Mouse (Mus musculus) Patski (cell line): Measurements from ENCODE around the gene Cd68. TPM values are rescaled to one million over a fixed set of nuclear protein-coding genes. Genes with fewer than 3 reads are reported as not detected.

ENCODE experiments used
- ATAC-seq: fragments of 100-300 bp; one replicate; pipeline ENCODE4 v1.8.0; 2021
- CTCF ChIA-PET: fragments of 350-600 bp; sonication (Branson Sonifier 250); formaldehyde crosslinking; loops from one replicate; lab custom pipeline; 2022; ENCODE audit warnings: inconsistent platforms; lab: Charles Lee
- POLR2A ChIA-PET: fragments of 350-600 bp; sonication (Branson Sonifier 250); formaldehyde crosslinking; loops from one replicate; lab custom pipeline; 2022; ENCODE audit warnings: antibody characterized with exemption, inconsistent platforms; lab: Charles Lee
- DNase-seq: peaks from one replicate; pipeline ENCODE4 v3.0.0-alpha.2; 2011; ENCODE audit warnings: low read depth, low spot score
- H3K27me3 ChIP-seq: fragments of 371-371 bp; one replicate; pipeline ENCODE4 v1.5.1; 2021
- CTCF ChIP-seq: fragments of 100-300 bp; IDR thresholded peaks from one replicate; pipeline ENCODE4 v1.5.1; 2021
- in situ Hi-C: fragments of 300-500 bp; cut with MboI; formaldehyde crosslinking; loops from 3 replicates; pipeline ENCODE4 v1.11.1; 2018; ENCODE audit warnings: low pct_unique_long_range_greater_than_20kb, mixed read lengths
- polyA plus RNA-seq: library from polyadenylated mRNA; unstranded; gene quantifications from one replicate; pipeline ENCODE4 v1.2.3, GENCODE M21; 2021

Cd68 gene
- polyA plus RNA-seq, 1 experiment from 2014 or later, result 4.4 TPM

GRCm38 (mm10) chr11:69695361-69696181 lies 29.6 kb upstream of the Cd68 start, which contains the start of the genes Tnfsf12 and Tnfsfm13:
Gene Tnfsf12 (minus strand): TSS chr11:69695849.
Gene Tnfsfm13 (minus strand): TSS chr11:69696098.
- in situ Hi-C loops, result no loop called here
- POLR2A ChIA-PET, result interaction anchor here (1.2 kb wide), 1 partner anchor 62 kb away, joined by 3 read pairs; no protein-coding TSS in a partner anchor
- H3K27me3 ChIP-seq, result no peaks in the 10 kb centered on the region
- no peak for DNase-seq
- peak; percentile 46 for ATAC-seq
- no peak for TF ChIP-seq CTCF
- CTCF ChIA-PET, result no interaction called here

- no peak for ATAC-seq
- no peaks in the 10 kb centered on the region for H3K27me3 ChIP-seq
- no peak for TF ChIP-seq CTCF
- in situ Hi-C loops, result no loop called here
- DNase-seq, result no peak
- POLR2A ChIA-PET, result interaction anchor here (1.2 kb wide), 1 partner anchor 62 kb away, joined by 3 read pairs; no protein-coding TSS in a partner anchor
- CTCF ChIA-PET, result no interaction called here
These were observed 29.1 kb upstream of the Cd68 start for GRCm38 (mm10) chr11:69695046-69695360.

DNA sequence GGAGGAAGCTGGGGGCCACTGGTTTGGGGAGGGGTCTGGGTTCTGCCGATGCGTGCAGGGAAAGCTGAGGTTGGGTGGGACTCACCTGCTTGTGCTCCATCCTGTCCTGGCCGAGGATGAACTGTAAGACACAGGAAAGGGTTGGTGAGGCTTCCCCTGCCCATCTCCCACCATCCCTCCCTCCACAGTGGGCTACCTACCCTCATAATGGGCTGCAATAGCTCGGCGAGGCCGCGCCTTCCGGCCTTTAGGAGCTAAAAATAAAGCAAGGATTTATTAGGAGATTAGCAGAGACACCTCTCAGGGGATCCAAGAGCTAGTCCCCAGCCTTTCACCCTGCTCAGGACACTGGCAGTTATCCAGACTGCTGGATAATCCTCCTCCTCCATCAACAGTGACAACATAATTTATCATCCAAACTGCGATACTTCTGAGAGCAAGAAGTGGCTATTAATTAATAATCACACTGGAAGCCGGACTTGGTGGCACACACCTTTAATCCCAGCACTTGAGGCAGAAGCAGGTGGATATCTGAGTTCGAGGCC lies 27.5 kb upstream of the Cd68 start:
- in situ Hi-C loops, result no loop called here
- no peak for ATAC-seq
- DNase-seq, result no peak
- H3K27me3 ChIP-seq, result no peaks in the 10 kb centered on the region
- ChIA-PET CTCF (interaction anchor here (1.1 to 1.5 kb wide), 3 partner anchors 8 to 20 kb away, joined by 3 to 4 read pairs (median 3); partner anchors contain the start of gene Tnfsf13), POLR2A (interaction anchor here (0.5 to 1.4 kb wide), 3 partner anchors 12 to 21 kb away, joined by 3 to 8 read pairs (median 3); partner anchors contain the start of gene Senp3)
- no peak for TF ChIP-seq CTCF

DNA sequence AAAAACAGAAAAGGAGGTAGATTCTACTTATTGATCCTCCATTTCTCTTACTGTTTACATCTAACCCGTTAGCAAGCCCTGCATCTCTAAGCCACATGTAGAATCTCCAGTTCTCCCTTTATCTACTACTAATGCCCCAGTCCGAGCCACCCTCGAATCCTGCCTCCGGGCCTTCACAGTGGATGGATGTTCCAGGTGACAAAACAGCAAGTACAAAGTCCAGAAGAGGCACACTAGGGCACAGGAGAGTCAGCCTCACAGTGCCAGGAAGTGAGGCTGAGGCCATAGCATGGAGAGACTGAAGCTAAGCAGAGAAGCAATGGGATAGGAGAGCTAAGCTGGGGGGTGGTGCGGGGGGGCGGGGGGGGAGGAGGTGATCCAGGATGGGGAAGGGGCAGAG lies 26.9 kb upstream of the Cd68 start:
- DNase-seq, result no peak
- in situ Hi-C loops, result no loop called here
- no peak for TF ChIP-seq CTCF
- ChIA-PET POLR2A (interaction anchor here (0.5 to 1.2 kb wide), 2 partner anchors 11 to 21 kb away, joined by 3 read pairs; partner anchors contain the start of gene Senp3), CTCF (interaction anchor here (1.1 to 1.5 kb wide), 3 partner anchors 8 to 21 kb away, joined by 3 to 4 read pairs (median 3); partner anchors contain the start of gene Tnfsf13)
- ATAC-seq, result no peak
- no peaks in the 10 kb centered on the region for H3K27me3 ChIP-seq

DNA sequence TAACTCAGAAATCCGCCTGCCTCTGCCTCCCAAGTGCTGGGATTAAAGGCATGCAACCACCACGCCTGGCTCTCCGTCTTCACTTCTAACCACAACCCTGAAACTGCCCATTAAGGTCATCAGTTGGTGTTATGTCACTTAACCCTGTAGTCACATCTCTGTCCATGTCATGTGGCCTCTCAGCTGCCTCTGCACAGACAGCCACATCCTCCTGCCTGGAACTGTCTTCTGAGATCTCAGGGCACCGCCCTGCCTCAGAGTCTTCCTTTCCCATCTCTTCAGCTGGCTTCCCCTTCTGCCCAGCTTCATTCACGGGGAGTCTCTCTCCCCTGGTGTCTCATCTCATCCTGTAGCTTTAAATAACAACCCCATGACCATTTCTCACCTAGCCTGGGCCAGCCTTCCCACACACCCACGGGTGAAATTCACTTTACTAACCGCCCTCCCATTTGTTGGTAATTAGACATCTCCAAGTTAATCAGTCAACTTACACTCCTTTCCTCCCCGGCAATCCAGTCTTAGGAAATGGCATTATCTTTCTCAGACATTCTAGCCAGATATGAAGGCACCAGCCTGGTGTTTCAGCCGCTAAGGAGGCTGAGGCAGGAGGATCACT lies 26.4 kb upstream of the Cd68 start:
- ChIA-PET CTCF (no interaction called here), POLR2A (no interaction called here)
- no peak for TF ChIP-seq CTCF

GRCm38 (mm10) chr11:69689891-69690290 lies 23.9 kb upstream of the Cd68 start:
- ChIA-PET CTCF (no interaction called here), POLR2A (no interaction called here)
- no peak for TF ChIP-seq CTCF
- no peaks in the 10 kb centered on the region for H3K27me3 ChIP-seq
- in situ Hi-C loops, result no loop called here
- no peak for ATAC-seq
- DNase-seq, result no peak

More for the DNA sequence above, 26.4 kb upstream of the Cd68 start:
- no peaks in the 10 kb centered on the region for H3K27me3 ChIP-seq
- no peak for ATAC-seq
- DNase-seq, result no peak
- in situ Hi-C loops, result no loop called here

DNA sequence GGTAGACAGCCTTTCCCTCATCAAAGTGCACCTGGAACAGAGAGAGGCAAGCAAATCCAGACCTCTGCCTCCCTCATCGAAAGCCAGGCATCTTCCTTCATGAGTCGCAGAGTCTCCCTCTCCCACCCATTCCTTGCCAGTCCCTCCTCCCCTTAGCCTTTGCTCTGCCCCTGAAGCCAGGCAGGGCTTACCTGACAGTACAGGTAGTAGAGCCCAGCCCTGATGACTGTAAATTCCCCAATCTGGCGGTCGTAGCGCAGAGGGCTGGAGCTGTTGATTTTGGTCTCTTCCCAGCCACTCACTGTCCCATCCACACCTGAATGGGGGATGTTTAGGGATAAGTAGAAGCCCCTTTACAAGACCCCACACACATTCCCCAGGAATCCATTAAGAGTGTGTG lies 21.1 kb upstream of the Cd68 start:
- TF ChIP-seq CTCF, result no peak
- no peak for ATAC-seq
- POLR2A ChIA-PET, result no interaction called here
- in situ Hi-C loops, result no loop called here
- no peaks in the 10 kb centered on the region for H3K27me3 ChIP-seq
- DNase-seq, result no peak
- CTCF ChIA-PET, result interaction anchor here (1.7 to 6.2 kb wide), 2 partner anchors 20 to 29 kb away, joined by 5 to 51 read pairs; no protein-coding TSS in a partner anchor

DNA sequence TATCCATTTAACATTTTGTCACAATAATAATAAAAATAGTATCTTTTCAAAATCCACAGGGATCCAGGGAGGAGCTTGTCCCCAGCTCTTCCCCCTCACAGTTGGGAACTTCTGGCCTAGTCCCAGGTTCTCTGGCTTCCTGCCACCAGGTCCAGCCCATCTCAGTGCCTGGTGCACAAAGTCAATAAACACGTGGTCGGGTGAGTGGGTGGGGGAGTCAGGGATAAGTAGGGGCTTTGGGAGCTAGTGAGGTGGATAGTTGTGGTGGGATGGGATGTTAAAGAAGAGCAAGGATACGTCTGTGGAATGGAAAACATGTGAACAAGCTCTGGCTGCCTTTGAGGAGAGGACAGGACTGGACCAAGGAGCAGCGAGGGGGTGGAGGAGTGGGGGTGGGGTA lies 20.4 kb upstream of the Cd68 start:
- no peak for TF ChIP-seq CTCF
- ATAC-seq (peak; percentile 6), DNase-seq (no peak)
- POLR2A ChIA-PET, result interaction anchor here (1.9 kb wide), 1 partner anchor 29 kb away, joined by 13 read pairs; no protein-coding TSS in a partner anchor
- no peaks in the 10 kb centered on the region for H3K27me3 ChIP-seq
- CTCF ChIA-PET, result interaction anchor here (1.2 to 6.2 kb wide), 3 partner anchors 20 to 41 kb away, joined by 4 to 51 read pairs (median 5); no protein-coding TSS in a partner anchor
- in situ Hi-C loops, result no loop called here

DNA sequence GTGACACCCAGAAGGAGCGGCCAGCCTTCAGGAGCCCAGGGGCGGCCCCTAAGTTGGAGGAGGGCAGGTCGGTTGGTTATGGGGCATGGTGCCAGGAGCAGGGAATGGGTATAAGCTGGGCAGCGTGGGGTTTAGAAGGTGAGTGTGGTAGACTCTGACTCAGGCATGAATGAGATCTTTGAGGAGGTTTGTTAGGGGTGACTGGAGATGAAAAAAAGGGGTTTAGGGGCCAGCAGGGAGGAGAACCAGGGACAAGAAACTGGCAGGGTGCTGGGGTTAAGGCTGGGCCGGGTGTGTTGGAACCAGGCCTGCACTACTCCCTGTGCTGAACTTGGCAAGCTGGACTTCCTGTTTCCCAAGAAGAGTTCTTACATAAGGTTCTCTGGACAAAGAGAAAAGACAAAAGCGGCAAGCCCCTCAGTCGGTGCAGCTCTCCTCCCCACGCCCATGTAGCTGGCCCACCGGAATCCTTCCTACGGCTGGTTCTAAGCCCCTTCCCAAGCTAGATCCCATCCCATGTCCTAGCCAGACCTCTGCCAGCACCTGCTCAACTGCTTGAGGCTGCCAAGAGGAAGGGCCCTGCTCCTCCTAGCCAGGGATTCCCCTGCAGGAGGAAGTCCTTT lies 19.7 kb upstream of the Cd68 start, which contains the start of gene Tnfsf13:
Gene Tnfsf13 (minus strand): TSS at position 259 of the 623 bp plus-strand sequence.
- no peaks in the 10 kb centered on the region for H3K27me3 ChIP-seq
- in situ Hi-C loops, result no loop called here
- DNase-seq (no peak), ATAC-seq (peak; percentile 61)
- POLR2A ChIA-PET, result interaction anchor here (1.9 kb wide), 1 partner anchor 30 kb away, joined by 13 read pairs; no protein-coding TSS in a partner anchor
- no peak for TF ChIP-seq CTCF
- CTCF ChIA-PET, result interaction anchor here (0.6 to 6.2 kb wide), 6 partner anchors 8 to 202 kb away, joined by 3 to 51 read pairs (median 4); no protein-coding TSS in a partner anchor
